ENCODE assay signal across 17 mouse cellular contexts in genomic region chr6:121069156-121069555, GRCm38 (mm10).
DNase-seq lines count a peak whose midpoint lies in the region; ATAC-seq lines count a peak whose summit lies in the region.
"Had no signal": no experiment of that assay in that cellular context is flagged by ENCODE, and none has a peak within 500 bp of the region (broad histone marks: within the 10 kb centered on the region; RNA-seq: fewer than 3 reads in every experiment).

No protein-coding gene starts in this region.

- 25% methylated on average over 8 of the region's 8 CpGs for WGBS in heart, embryonic 11.5 days (ENCODE audit: insufficient replicate concordance)
- 32% methylated on average over 8 of the region's 8 CpGs for WGBS in heart, embryonic 15.5 days

- intact Hi-C loops in heart, postnatal 14 days (cut with DNase I) = loop anchor here (5.0 kb wide), 1 partner anchor 38 kb away; no protein-coding TSS in a partner anchor

- no peak overlapping the region for H3K9ac ChIP-seq in heart, embryonic 11.5 days (ENCODE audit: low read depth, low read length)
- no peak overlapping the region for H3K9ac ChIP-seq in heart, embryonic 15.5 days
- H3K9ac ChIP-seq: forebrain, embryonic 13.5 days had no signal

- ATAC-seq in heart, embryonic 11.5 days (replicated peaks; ENCODE audit: insufficient number of reproducible peaks, low FRiP score, low TSS enrichment) = peak; percentile 23; the same call in 1 of the 2 replicates
- peak; percentile 64 for ATAC-seq in heart, embryonic 15.5 days (replicated peaks; ENCODE audit: insufficient number of reproducible peaks, insufficient read depth, low FRiP score, low read depth)
- peak; percentile 56 for ATAC-seq in megakaryocyte, adult 5-6 weeks (ENCODE audit: poor library complexity, severe bottlenecking)
- ATAC-seq in frontal cortex, adult (ENCODE audit: low TSS enrichment) = no peak
- ATAC-seq: forebrain, embryonic 13.5 days; hindbrain, embryonic 16.5 days had no signal

- peak overlapping the region; percentile 89 for H3K27ac ChIP-seq in heart, embryonic 11.5 days (ENCODE audit: low read depth, low read length)
- H3K27ac ChIP-seq in heart, embryonic 15.5 days = peak overlapping the region; percentile 80

- no peak overlapping the region for H3K4me2 ChIP-seq in heart, embryonic 11.5 days
- no peak overlapping the region for H3K4me2 ChIP-seq in heart, embryonic 15.5 days
- H3K4me2 ChIP-seq: forebrain, embryonic 13.5 days had no signal

- no peak overlapping the region for H3K4me3 ChIP-seq in heart, embryonic 11.5 days (ENCODE audit: low read depth, low read length)
- no peak overlapping the region for H3K4me3 ChIP-seq in heart, embryonic 15.5 days
- H3K4me3 ChIP-seq: forebrain, embryonic 13.5 days had no signal

- no peaks in the 10 kb centered on the region for H3K9me3 ChIP-seq in heart, embryonic 11.5 days (replicated peaks; ENCODE audit: control insufficient read depth, low read length)
- H3K9me3 ChIP-seq in heart, embryonic 15.5 days (replicated peaks) = no peaks in the 10 kb centered on the region
- H3K9me3 ChIP-seq: forebrain, embryonic 13.5 days; megakaryocyte, embryonic 14.5 days had no signal

- H3K4me1 ChIP-seq in heart, embryonic 11.5 days (ENCODE audit: control insufficient read depth, insufficient read depth, low read length) = peaks cover 73% of the 10 kb centered on the region
- H3K4me1 ChIP-seq in heart, embryonic 15.5 days (replicated peaks) = peaks cover 81% of the 10 kb centered on the region

- H3K27me3 ChIP-seq in heart, embryonic 11.5 days (ENCODE audit: control insufficient read depth, insufficient read depth, low read length) = no peaks in the 10 kb centered on the region
- no peaks in the 10 kb centered on the region for H3K27me3 ChIP-seq in heart, embryonic 15.5 days
- H3K27me3 ChIP-seq: forebrain, embryonic 13.5 days; megakaryocyte, embryonic 14.5 days had no signal

- no peak for DNase-seq in heart, postnatal 14 days
- peak; percentile 21 to 32 for DNase-seq in B cell, adult 2 months
- DNase-seq in left cerebral cortex, adult 11 months (ENCODE audit: low spot score) = no peak
- DNase-seq: cerebellum, adult 8-10 months; kidney, adult 11 months; kidney, postnatal 14 days; layer of hippocampus, adult 9-11 months; lung, adult 18-20 months; right cerebral cortex, postnatal 4 days; thymus, adult 18-20 months had no signal

- H3K36me3 ChIP-seq in heart, embryonic 11.5 days (ENCODE audit: control insufficient read depth, insufficient read depth, low read length) = no peaks in the 10 kb centered on the region
- no peaks in the 10 kb centered on the region for H3K36me3 ChIP-seq in heart, embryonic 15.5 days

Comparison
In these comparisons a context has a peak if more than half of its experiments do, and no peak if none do; other contexts are left out.
1. DNase-seq: peak in B cell, adult 2 months (2 of 2); none in heart, postnatal 14 days (0 of 2) and left cerebral cortex, adult 11 months (single experiment).